Mouse (Mus musculus) granulocyte monocyte progenitor cell, adult 5-6 weeks (primary cell): Measurements from ENCODE around the gene Chn1. TPM values are rescaled to one million over a fixed set of nuclear protein-coding genes. Genes with fewer than 3 reads are reported as not detected.

Experiments used
- ATAC-seq: replicated peaks from 2 replicates; pipeline ENCODE4 v1.8.0; 2016; ENCODE audit warnings: mild to moderate bottlenecking, moderate TSS enrichment, inconsistent platforms; ENCODE audit not compliant: poor library complexity, severe bottlenecking
- total RNA-seq, 2 experiments: library from RNA; stranded (forward) in 1 of 2; stranded (reverse) in 1 of 2; fragments of 200-712, 200-1000 nt in 1 of 2; fragments of >200 nt in 1 of 2; fragmentation: Nextera tagmentation in 1 of 2; gene quantifications; 2 replicates each; pipeline ENCODE4 v1.2.3; 2014 to 2017

Chn1 gene
- total RNA-seq, 2 experiments from 2014 or later: not detected

DNA sequence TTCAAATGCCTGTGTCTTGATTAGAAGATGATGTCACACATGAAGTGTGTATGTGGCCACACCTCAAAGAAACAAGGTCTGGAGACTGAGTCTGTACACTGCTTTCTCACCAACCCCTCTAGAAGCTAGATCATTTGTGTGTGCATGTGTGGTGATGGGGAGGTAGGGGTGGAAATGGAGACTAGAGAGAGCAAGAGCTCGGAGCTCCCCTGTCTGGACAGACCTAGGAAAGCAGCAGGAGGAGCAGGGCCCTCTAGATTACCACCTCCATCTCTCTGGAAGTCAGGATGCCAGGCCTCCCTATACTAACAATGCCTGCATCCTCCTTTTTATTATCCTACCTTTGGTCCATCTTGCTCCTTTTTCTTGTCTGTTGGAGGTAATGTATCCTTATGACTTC lies 27.8 kb downstream of the Chn1 start:
- ATAC-seq: no peak

GRCm38 (mm10) chr2:73746375-73746770 lies 28.8 kb downstream of the Chn1 start:
- no peak for ATAC-seq

DNA sequence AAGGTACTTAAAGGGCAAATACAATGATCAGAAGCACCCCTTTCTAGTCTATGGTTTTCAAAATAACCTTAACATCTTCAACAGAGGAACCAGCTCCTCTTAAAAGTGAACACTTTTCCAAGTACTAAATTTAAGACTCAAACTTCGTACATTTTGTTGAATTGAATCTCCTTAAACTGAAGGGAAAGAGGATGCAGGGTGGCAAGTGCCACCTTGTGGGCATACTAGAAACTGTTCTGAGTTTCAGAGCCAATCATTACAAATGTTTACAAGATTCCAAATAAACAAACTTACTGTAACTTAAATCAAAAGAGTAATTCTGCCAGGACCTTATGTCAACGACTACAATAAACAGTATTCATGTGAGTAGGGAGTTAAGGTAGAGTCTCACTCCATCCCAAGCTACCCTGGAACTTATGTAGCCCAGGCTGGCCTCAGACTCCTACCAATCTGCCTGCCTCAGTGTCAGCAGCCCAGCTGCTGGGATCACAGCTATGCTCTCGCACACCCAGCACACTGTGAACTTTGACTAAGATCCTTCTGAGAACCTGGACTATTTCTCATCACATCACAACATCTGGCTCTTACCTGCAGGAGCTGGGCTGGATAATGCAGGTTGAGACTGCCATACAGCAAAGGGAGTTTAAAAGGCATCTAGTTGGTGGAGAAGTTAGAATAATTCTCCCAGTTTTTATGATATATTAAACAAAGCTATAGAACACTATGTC lies 29.3 kb downstream of the Chn1 start:
- ATAC-seq: no peak

DNA sequence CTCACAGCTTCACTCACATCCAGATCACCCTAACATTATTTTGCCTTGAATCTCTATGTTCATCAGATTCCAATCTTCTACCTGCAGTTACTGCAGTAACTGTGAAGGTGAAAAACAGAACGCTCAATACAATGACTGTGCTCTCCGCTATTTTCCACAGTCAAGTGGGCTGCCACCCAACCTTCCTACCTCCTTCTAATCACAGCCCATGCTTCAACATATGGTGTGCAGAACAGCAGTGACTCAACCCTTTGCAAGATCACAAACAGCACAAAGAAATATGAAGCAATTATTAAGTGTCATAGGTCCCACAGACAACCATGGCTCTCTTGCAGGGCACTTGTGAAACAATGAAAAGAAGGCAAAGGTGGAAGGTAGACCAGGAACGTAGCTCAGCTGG lies 33.9 kb downstream of the Chn1 start:
- no peak for ATAC-seq

- no peak for ATAC-seq
Measured at GRCm38 (mm10) chr2:73727868-73728267, 47.3 kb downstream of the Chn1 start.

DNA sequence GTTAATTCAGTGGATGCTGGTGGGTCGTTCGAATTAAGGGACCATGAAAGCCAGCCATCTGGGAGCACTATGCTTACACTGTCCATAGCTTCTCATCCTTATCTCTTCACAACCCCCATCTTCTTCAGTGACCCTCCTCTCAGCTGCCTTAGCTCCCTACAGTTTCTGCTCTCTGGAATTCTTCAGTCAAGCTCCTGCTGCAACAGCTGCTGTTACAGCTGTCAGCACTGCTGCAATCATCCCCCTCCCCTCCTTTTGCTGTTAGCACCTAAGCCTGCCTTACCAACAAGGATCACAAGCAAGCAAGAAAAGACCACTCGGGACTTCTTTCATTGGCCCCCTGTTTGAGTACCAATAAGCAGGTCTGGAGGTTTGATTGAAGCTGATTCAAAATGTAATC lies 50.2 kb downstream of the Chn1 start:
- no peak for ATAC-seq

- ATAC-seq: no peak
Measured at GRCm38 (mm10) chr2:73721821-73722220, 53.3 kb downstream of the Chn1 start.

DNA sequence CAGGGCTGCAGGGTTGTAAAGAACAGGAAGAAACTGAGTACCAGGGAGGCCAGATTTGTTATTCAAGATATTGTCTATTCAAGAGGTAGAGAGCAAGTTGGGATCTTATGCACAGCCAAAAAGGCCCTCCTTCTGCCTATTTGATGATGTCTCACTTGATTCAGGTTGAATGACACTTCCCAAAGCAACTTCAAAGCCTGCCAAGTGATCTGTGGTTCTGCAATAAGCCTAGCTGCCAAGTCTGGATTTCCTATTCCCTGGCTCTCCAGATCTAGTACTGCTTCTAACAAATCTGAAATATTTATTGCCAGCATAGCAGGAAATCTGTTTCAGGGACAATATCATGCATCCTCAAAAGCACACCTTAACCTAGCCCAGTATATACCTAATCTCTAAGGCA lies 62.7 kb downstream of the Chn1 start:
- ATAC-seq: no peak

- no peak for ATAC-seq
Measured at GRCm38 (mm10) chr2:73693045-73693444, 82.1 kb downstream of the Chn1 start.

- no peak for ATAC-seq
Measured at GRCm38 (mm10) chr2:73690783-73691604, 84.2 kb downstream of the Chn1 start.

DNA sequence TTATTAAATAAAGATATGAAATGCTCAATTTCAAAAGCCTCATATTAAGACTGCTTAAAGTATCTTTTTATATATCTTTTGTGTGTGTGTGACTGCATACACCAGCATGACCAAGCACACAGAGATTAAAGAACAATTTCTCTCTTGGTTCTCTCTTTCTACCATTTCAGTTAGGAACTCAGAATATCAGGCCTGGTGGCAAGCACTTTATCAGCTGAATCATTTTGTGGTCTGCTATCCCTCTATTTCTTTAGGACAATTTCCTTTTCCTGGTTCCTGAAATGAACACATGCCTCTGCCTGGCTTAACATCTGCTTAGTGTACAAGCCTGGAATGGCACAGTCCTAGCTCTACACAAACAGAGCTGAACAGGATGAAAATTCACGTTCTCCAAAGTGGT lies 92.6 kb downstream of the Chn1 start:
- ATAC-seq: no peak

- ATAC-seq: no peak
Measured at GRCm38 (mm10) chr2:73680425-73681027, 94.6 kb downstream of the Chn1 start.

- no peak for ATAC-seq
Measured at GRCm38 (mm10) chr2:73668608-73669007, 106.5 kb downstream of the Chn1 start.

DNA sequence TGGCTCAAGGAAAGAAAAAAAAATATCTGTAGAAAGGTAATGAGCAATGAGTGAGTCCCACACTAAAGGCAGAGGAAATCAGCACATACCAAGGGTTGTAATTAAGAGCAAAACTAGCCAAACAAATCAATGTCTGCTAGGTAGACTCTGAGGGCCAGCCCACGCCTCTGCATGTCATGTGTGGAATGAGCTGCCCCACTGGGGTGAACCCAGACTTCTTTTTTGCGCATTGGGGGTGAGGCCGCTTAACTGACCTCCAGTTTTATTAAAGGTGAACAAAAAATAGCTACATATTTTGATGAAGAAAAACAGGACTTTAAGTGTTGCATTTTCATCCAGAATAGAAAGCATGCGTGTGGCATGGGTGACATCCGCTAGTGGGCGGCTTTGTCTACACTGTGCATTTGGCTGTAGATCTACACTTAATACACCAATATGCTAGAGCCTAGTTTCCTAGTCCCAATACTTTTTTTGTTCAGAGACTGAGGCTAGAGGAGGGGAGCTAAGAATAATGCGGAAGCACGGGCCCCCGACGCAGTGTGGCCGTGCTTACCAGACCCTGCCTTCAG lies 114.5 kb downstream of the Chn1 start:
- no peak; the same call in 1 of the 2 replicates for ATAC-seq

- ATAC-seq: peak; percentile 94
Measured at GRCm38 (mm10) chr2:73659726-73660565, 115.2 kb downstream of the Chn1 start.

DNA sequence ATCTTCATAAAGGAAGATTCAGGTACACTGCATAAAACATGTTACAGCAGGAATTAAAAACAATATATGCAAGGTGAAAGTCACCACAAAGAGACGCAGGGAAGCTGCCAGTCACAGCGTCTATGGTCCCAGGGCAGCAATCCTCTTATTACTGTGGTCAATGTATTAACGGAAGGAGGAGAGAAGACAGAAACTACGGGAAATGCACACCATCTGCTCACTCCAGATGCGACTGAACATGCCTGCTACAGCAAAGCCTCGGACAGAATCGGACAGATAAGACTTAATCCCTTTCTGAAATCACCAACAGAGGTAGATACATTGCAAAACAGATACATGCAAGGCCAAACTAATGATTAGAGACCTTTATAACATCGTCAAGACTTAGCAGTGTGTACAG lies 116.1 kb downstream of the Chn1 start:
- no peak for ATAC-seq

DNA sequence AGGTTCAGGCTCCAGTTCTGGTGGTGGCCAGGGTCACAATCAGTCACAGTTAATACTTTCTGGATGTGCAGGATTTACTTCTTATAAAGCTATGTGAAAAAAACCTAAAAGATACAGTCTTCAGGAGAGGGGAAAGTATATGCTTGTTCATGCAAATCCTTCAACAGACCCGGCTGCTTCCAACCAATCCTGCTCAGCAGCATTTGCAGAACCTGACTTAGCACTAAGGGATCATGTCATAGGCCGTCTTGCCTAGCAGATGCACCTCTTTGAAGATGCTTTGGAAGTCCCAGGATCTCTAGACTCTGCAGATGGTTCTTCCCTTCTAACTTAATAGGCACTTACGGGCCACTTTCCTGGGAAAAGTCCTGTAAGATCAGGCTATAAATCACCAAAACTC lies 117.2 kb downstream of the Chn1 start:
- no peak for ATAC-seq

DNA sequence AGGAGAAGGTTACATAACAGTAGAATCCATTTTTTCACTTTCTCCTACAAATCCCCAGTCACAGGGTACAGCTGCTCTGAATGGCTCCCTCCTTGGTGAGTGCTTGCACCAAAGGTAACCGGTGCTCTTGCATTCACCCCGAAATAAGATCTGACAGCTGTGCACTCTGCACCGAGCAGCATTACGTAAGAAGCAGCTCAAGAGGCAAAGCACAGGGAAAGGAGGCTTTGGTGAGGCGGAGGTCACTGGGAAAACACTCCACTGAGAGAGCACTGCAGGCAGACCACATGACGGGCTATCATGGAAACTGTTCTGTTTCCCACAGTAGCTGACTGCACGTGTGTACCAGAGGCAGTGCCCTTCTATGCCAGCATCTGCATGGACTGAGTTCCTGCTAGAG lies 118.0 kb downstream of the Chn1 start:
- no peak; the same call in 1 of the 2 replicates for ATAC-seq

GRCm38 (mm10) chr2:73655663-73656062 lies 119.5 kb downstream of the Chn1 start:
- ATAC-seq: no peak

DNA sequence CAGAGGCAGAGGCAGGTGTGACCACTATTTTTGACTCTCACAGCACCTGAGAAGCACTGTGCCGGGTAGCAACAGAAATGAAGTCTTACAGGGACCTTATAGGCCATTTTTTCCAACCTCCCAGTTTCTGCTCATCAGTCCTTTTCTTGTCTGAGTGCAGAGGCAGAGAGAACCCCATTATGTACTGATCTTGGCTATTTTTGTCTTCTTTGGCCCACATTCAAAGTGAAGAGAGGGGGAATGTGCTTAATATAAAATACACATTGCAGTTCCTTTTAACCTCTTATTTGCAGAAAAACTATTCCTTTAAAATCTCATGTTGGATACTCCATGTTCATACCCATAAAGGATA lies 120.3 kb downstream of the Chn1 start:
- ATAC-seq: no peak
